Mouse (Mus musculus): ENCODE measurements around the gene Nr3c2.

Nr3c2 gene

GRCm38 (mm10) chr8:77170439-77170759 is 271.2 kb downstream of the Nr3c2 start:
- DNase-seq (ENCODE audit: low spot score in 2 of 2), result no peak

DNA sequence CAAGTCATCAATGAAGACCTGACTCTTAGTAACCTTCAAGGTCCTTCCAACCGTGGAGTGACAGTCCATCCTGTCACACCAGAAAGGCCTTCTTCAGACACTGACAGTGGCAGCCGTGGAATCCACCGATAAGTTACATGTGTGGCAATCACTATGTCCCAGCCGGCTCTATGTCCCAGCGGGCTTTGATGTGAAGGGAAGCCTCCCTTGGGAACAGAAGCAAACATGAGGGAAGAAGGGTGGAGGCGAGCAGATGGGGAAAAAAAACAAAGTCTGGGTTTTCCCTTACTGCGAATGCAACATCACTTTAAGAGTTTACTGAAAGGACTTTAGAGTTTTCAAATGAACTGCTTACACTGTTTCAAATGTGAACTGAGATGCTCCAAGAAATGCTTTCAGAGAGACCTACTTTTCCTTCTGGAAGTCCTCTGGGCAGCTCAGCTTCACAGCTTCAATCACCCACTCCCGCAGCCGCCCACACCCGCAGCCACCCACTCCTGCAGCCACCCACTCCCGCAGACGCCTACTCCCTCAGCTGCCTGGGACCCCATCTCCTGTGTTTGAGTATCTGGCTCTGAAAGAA is 273.9 kb downstream of the Nr3c2 start:
- DNase-seq (ENCODE audit: low spot score in 2 of 2), result no peak

DNA sequence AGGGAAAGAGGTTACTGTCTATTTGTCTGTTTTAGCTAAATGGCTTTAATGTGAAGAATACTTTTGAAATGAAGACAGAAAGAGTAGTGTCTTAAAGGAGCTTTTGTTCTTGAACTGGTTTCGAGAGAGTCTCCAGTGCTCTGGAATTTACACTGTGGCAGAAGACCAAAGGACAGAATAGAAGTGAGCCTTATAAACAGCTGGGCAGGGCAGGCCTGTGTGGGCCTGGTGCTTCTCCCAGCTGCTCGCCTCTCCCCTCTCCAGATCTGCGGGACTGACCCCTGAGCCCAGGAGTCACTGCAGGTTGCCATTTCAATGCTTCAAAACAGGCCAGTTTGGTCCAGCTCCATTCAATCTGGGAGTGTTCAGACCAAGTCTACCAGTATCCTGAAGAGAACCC is 274.5 kb downstream of the Nr3c2 start:
- no peak for DNase-seq (ENCODE audit: low spot score in 2 of 2)

DNA sequence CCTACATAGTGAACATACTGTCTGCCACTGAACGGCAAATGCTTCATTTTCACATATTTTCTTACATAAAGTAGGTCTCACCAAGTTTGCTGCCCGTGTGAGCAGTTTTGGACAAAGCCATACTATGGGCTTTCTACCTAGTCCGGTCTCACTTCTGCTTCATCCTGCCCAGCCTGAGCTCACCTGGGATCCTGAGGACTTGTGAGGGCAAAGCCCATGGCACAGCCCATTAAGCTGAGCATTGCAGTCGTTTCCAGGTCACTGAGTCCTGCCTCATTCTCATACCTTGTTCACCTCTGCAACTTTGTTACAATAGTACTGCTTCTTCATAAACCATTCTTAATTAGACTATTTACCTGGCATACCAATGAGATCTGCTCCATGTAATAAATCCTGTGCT is 276.2 kb downstream of the Nr3c2 start:
- DNase-seq (ENCODE audit: low spot score in 2 of 2), result no peak

GRCm38 (mm10) chr8:77176343-77176742 is 277.1 kb downstream of the Nr3c2 start:
- no peak for DNase-seq (ENCODE audit: low spot score in 2 of 2)

DNA sequence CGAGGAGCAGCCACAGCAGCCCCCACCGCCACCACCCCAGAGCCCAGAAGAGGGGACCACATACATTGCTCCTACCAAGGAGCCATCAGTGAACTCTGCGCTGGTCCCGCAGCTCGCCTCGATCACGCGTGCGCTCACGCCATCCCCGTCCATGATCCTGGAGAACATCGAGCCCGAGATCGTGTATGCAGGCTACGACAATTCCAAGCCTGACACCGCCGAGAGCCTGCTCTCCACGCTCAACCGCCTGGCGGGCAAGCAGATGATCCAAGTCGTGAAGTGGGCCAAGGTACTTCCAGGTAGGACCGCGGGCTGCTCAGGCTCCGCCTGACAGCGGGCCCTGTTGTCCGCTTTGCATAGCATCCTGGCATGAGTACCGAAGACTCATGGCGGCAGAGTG is 286.6 kb downstream of the Nr3c2 start:
- no peak for DNase-seq (ENCODE audit: low spot score in 2 of 2)

GRCm38 (mm10) chr8:77186914-77187536 is 287.8 kb downstream of the Nr3c2 start:
- DNase-seq (ENCODE audit: low spot score in 2 of 2), result no peak

DNA sequence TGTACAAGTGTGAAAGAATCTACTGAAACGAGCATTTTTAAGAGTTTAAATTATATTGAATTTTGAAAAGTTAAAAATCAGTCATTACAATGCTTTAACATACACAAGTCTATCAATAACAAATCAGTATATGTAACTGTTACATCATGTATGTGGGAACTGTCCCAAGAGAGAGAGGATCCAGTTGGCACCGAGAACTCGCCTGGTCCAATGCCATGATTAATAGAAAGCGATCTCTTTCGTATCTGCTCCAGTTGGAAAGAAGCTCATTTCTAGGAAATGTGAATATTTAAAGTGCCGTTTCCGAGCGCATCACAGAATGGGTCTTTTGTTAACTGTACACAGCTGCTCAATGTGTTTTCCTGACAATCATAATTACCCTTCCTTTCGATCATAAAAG is 288.5 kb downstream of the Nr3c2 start:
- DNase-seq (ENCODE audit: low spot score in 2 of 2), result no peak

- no peak for DNase-seq (ENCODE audit: low spot score in 2 of 2)
Observed at GRCm38 (mm10) chr8:77188298-77188697, 289.1 kb downstream of the Nr3c2 start.

- no peak for DNase-seq (ENCODE audit: low spot score in 2 of 2)
Observed at GRCm38 (mm10) chr8:77189318-77189717, 290.1 kb downstream of the Nr3c2 start.

- DNase-seq (ENCODE audit: low spot score in 2 of 2), result no peak
Observed at GRCm38 (mm10) chr8:77190393-77190792, 291.2 kb downstream of the Nr3c2 start.

DNA sequence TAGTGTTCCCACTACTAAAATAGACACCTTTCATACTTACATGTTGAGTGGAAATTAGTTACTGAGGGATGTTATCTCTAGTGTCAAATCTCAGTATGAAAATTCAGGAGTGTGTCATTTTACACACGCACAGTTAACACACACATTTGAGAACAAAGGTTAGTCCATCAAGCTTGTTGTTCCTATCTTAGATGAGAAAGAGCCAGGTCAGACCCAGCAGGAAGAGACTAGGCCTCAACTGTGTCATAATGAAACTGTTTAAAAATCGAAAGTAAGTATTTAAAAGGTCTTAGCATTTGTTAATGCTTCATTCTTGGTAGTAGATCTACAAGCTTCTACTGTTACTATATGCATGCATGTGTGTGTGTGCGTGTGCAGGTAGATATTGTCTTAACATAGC is 310.1 kb downstream of the Nr3c2 start:
- no peak for DNase-seq (ENCODE audit: low spot score in 2 of 2)

DNA sequence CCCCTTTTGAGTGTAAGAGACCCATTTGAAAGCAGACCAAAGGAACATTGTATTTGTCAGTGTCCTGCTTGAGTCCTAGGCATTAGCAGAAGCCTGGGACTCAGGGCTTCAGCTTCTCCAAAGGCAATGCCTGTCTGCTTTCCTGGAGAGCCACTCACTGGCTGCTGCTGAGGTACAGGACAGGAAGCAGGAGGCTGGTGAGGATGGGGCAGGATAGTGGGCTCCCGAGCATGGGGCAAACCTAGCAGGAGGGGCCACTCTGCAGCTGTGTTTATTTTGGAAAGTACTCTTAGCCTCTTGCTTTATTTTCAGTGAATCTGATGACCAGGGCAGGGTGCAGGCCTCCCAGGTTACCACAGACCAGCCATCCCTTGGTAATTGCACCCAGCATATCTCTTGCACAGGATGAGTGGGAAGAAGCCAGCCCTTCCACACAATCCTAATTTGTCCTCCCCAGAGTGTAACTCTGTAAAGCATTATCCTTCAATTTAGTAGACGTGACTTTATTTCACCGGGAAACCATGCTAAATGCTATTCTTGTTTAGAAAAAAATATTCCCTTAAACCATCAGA is 314.7 kb downstream of the Nr3c2 start:
- DNase-seq (ENCODE audit: low spot score in 2 of 2), result no peak

GRCm38 (mm10) chr8:77214665-77215064 is 315.4 kb downstream of the Nr3c2 start:
- DNase-seq (ENCODE audit: low spot score in 2 of 2), result no peak

GRCm38 (mm10) chr8:77215191-77215590 is 315.9 kb downstream of the Nr3c2 start:
- no peak for DNase-seq (ENCODE audit: low spot score in 2 of 2)

DNA sequence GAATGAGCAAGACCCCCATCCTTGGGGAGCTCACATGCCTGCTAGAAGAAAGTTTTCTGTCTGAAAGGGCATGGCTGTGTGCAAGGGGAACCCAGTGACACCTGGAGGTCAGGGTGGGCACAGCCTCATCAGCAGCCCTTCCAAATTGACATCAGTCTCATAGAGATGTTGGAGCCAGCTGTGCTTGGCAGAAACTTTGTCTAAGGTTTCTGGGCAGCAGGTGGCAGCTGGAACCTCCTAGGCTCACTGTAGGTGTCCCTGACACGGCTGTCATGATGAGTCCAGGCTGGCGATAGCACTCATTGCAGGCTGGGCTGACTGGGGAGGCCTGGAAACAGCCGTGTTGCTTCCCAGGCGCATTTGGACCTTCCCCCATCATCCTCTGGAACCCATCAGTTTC is 323.9 kb downstream of the Nr3c2 start:
- DNase-seq (ENCODE audit: low spot score in 2 of 2), result no peak

GRCm38 (mm10) chr8:77227742-77228141 is 328.5 kb downstream of the Nr3c2 start:
- DNase-seq (ENCODE audit: low spot score in 2 of 2), result no peak

GRCm38 (mm10) chr8:77228688-77229087 is 329.4 kb downstream of the Nr3c2 start:
- no peak for DNase-seq (ENCODE audit: low spot score in 2 of 2)

GRCm38 (mm10) chr8:77231211-77231610 is 332.0 kb downstream of the Nr3c2 start:
- DNase-seq (ENCODE audit: low spot score in 2 of 2), result no peak

DNA sequence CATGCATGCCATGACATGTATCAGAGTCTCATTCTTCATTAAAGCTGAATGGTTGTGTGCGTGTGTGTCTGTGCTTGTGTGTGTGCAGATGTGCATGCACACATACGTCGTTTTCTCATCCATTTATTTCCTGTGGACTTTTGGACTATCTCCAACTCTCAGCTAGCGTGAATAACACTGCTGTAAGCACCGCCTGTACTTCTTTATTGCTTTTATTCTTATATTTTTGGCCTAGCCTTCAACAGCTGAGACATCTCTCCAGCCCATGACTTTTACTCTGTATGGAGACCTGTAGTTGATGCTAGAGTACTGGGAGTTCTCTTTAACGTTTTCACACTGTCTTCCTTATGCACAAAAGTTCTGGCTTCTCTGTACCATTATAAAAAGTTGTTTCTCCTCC is 332.6 kb downstream of the Nr3c2 start:
- DNase-seq (ENCODE audit: low spot score in 2 of 2), result no peak

- no peak for DNase-seq (ENCODE audit: low spot score in 2 of 2)
Observed at GRCm38 (mm10) chr8:77232411-77232810, 333.2 kb downstream of the Nr3c2 start.

DNA sequence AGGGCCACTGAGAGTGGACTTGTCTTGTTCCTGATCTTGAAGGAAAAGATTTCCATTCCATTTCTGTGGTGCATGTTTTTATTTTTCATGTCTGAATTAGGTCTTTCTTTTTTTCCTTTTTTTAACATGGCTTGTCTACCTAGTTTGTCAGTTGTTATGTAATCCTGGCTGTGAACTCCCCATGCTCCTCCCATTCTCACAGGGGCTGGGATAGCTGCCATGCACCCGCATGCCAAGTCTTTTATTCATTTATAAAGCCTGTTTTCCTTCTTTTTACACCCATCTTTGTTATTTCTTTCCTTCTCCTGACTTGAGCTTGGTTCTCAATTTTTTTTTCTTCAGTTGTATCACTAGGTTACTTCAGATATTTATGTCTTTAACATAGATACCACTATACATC is 337.5 kb downstream of the Nr3c2 start:
- DNase-seq (ENCODE audit: low spot score in 2 of 2), result no peak

GRCm38 (mm10) chr8:77239462-77239861 is 340.2 kb downstream of the Nr3c2 start:
- DNase-seq (ENCODE audit: low spot score in 2 of 2), result no peak

DNA sequence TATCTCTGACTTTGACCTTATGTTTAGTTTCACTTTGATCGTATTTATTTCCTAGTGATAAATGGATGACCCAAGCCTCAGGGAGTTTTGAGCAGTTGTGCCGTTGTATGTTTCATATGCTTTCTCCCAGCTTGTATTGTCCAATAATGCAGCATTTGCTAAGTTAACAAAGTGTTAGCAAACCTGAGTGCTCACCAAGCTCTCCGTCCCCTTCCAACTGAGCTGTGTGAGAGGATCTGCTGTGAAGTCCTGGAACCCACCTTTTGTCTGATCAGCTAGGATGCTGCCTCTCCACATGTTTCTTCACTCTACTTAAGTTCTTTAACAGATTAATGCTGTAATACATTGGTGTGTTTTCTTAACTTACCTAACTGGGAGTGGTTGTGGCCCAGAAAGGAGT is 342.1 kb downstream of the Nr3c2 start:
- DNase-seq (ENCODE audit: low spot score in 2 of 2), result no peak
